Mouse (Mus musculus): Measurements from ENCODE around the gene Fam131b. TPM values are rescaled to one million over a fixed set of nuclear protein-coding genes. Genes with fewer than 3 reads are reported as not detected.
A peak's percentile ranks its signal among the peaks of the same experiment; 100 is the strongest.

Gene Fam131b
- polyA plus RNA-seq, 1 experiment from 2014 or later, result 0.05 TPM

GRCm38 (mm10) chr6:42352486-42352846, 28.0 kb upstream of the Fam131b start:
- Histone ChIP-seq H3K4me3 (ENCODE audit: low read depth, low read length) (no peak overlapping the region), H3K27ac (ENCODE audit: low read depth, low read length) (no peak overlapping the region), H3K36me3 (ENCODE audit: control insufficient read depth, insufficient read depth) (peaks cover 32% of the 10 kb centered on the region), H3K4me2 (replicated peaks; ENCODE audit: low read depth) (0 out of 2 replicates have a peak overlapping the region, but pooled peaks have one; percentile 27), H3K27me3 (replicated peaks; ENCODE audit: control insufficient read depth, insufficient read depth, low read length) (no peaks in the 10 kb centered on the region), H3K9me3 (ENCODE audit: control insufficient read depth) (no peaks in the 10 kb centered on the region), H3K4me1 (replicated peaks; ENCODE audit: control insufficient read depth, insufficient read depth, low read length) (peaks cover 20% of the 10 kb centered on the region), H3K9ac (ENCODE audit: low read depth, low read length) (no peak overlapping the region)
- no peak for TF ChIP-seq CTCF (IDR thresholded peaks at IDR 0.05; ENCODE audit: low read depth)
- no peak for ATAC-seq
- WGBS, result 85% methylated on average over 1 of the region's 1 CpGs

DNA sequence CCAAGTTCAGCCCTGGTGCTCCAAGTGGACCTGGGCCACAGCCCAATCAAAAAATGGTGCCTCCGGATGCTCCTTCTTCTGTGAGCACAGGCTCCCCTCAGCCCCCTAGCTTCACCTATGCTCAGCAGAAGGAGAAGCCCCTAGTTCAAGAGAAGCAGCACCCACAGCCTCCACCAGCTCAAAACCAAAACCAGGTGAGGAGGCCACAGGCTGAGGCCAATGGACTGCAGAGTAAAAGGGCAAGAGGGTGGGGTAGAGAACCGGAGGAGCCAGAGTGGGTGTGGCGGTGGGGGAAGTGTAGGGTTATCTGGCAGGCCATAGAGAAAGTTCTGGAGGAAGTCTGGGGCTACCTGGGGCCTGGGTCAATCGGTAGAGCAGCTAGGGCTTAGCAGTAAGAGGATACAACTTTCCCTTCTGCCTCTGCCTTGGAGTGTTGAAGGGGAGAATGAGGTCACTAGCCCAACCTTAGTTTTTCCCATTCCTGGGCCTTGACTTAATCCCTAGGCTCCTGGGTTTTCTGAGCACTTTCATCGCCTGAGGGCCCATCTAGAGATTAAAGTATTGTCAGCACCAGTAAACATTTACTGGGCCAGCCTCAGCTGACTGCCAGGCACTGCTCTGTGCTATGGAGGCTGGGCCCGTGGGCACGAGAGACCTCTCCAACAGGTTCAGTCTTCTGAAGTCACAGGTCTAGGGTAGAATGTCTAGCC, 27.5 kb upstream of the Fam131b start:
- no peak for ATAC-seq
- Histone ChIP-seq H3K9ac (ENCODE audit: low read depth, low read length) (no peak overlapping the region), H3K36me3 (ENCODE audit: control insufficient read depth, insufficient read depth) (peaks cover 27% of the 10 kb centered on the region), H3K4me3 (ENCODE audit: low read depth, low read length) (peak overlapping the region; percentile 89), H3K4me1 (replicated peaks; ENCODE audit: control insufficient read depth, insufficient read depth, low read length) (peaks cover 20% of the 10 kb centered on the region), H3K9me3 (ENCODE audit: control insufficient read depth) (no peaks in the 10 kb centered on the region), H3K27ac (ENCODE audit: low read depth, low read length) (no peak overlapping the region; the same call in 1 of the 2 replicates), H3K4me2 (replicated peaks; ENCODE audit: low read depth) (peak overlapping the region; percentile 96), H3K27me3 (replicated peaks; ENCODE audit: control insufficient read depth, insufficient read depth, low read length) (no peaks in the 10 kb centered on the region)
- 54% methylated on average over 7 of the region's 7 CpGs for WGBS
- no peak for TF ChIP-seq CTCF (IDR thresholded peaks at IDR 0.05; ENCODE audit: low read depth)

DNA sequence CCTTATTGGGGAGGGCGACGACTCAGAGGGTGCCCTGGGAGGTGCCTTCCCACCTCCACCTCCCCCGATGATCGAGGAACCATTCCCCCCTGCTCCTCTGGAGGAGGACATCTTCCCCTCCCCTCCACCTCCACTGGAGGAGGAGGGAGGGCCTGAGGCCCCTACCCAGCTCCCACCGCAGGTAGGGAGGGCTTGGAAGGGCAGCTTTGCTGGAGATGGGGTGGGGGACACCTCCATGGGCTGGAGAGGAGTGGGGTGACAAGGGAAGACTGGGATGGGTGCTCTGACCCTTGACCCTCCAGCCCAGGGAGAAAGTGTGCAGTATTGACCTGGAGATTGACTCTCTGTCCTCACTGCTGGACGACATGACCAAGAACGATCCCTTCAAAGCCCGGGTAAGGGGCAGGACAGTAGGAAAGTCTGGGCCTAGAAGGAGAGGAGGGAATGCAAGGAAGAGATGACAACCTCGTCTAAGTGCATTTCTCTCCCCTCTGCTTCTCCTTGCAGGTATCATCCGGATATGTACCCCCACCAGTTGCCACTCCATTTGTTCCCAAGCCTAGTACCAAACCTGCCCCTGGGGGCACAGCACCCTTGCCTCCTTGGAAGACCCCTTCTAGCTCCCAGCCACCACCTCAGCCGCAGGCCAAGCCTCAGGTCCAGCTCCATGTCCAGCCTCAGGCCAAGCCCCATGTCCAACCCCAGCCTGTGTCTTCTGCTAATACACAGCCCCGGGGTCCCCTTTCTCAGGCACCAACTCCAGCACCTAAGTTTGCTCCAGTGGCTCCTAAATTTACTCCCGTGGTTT, 26.7 kb upstream of the Fam131b start:
- H3K27me3 ChIP-seq (replicated peaks; ENCODE audit: control insufficient read depth, insufficient read depth, low read length), result no peaks in the 10 kb centered on the region
- ATAC-seq, result no peak
- peak overlapping the region; percentile 91 for H3K9ac ChIP-seq (ENCODE audit: low read depth, low read length)
- H3K27ac ChIP-seq (ENCODE audit: low read depth, low read length), result no peak overlapping the region
- peaks cover 19% of the 10 kb centered on the region for H3K36me3 ChIP-seq (ENCODE audit: control insufficient read depth, insufficient read depth)
- 41% methylated on average over 13 of the region's 13 CpGs for WGBS
- peak overlapping the region; percentile 96 for H3K4me2 ChIP-seq (replicated peaks; ENCODE audit: low read depth)
- H3K4me3 ChIP-seq (ENCODE audit: low read depth, low read length), result peak overlapping the region; percentile 89
- no peaks in the 10 kb centered on the region for H3K9me3 ChIP-seq (ENCODE audit: control insufficient read depth)
- H3K4me1 ChIP-seq (replicated peaks; ENCODE audit: control insufficient read depth, insufficient read depth, low read length), result peaks cover 20% of the 10 kb centered on the region
- no peak for TF ChIP-seq CTCF (IDR thresholded peaks at IDR 0.05; ENCODE audit: low read depth)

GRCm38 (mm10) chr6:42350021-42350967, 25.9 kb upstream of the Fam131b start:
- Histone ChIP-seq H3K9ac (ENCODE audit: low read depth, low read length) (peak overlapping the region; percentile 91), H3K4me2 (replicated peaks; ENCODE audit: low read depth) (peak overlapping the region; percentile 96), H3K9me3 (ENCODE audit: control insufficient read depth) (no peaks in the 10 kb centered on the region), H3K27me3 (replicated peaks; ENCODE audit: control insufficient read depth, insufficient read depth, low read length) (no peaks in the 10 kb centered on the region), H3K36me3 (ENCODE audit: control insufficient read depth, insufficient read depth) (peaks cover 10% of the 10 kb centered on the region), H3K4me3 (ENCODE audit: low read depth, low read length) (peak overlapping the region; percentile 89), H3K27ac (ENCODE audit: low read depth, low read length) (peak overlapping the region; percentile 93), H3K4me1 (replicated peaks; ENCODE audit: control insufficient read depth, insufficient read depth, low read length) (peaks cover 20% of the 10 kb centered on the region)
- no peak for TF ChIP-seq CTCF (IDR thresholded peaks at IDR 0.05; ENCODE audit: low read depth)
- peak; percentile 12 for ATAC-seq
- 1% methylated on average over 69 of the region's 72 CpGs for WGBS

DNA sequence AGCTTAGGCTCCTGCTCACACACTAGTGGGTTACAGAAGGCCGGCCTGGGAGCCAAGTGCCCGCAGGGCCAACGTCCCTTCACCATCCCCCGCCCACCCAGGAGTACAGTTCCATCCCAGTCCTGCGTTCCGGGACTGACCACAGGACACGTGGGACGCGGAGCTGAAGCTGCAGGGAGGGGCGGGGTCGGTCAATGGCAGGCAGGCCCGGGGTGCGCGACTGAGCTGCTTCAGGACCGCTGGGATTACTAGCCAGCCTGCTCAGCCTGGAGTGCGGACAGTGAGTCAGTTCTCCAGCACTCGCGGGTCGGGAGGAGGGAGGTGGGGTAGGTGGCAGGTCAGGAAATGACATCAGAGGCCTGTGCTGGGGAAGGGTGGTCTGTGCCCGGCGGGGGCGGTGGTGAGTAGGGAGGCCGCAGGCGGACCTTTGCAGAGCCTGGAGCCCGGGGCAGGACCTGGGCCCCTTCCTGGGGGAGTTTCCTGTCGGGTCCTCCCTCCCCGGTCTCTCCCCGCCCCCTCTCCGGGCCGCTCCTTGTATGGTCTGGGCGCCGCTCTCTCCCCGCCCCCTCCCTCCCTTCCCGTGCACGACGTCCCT, 25.1 kb upstream of the Fam131b start, which contains the start of gene Zyx:
TSS of gene Zyx (plus strand) at position 205 of the 595 bp plus-strand sequence.
- ATAC-seq, result peak; percentile 94

More for the DNA sequence above, 25.1 kb upstream of the Fam131b start, which contains the start of gene Zyx:
- H3K4me1 ChIP-seq (replicated peaks; ENCODE audit: control insufficient read depth, insufficient read depth, low read length), result peaks cover 20% of the 10 kb centered on the region
- H3K36me3 ChIP-seq (ENCODE audit: control insufficient read depth, insufficient read depth), result peaks cover 9% of the 10 kb centered on the region; the same call in 1 of the 2 replicates
- peak within 1 kb of the TSS; percentile 93 for H3K27ac ChIP-seq (ENCODE audit: low read depth, low read length)
- H3K4me2 ChIP-seq (replicated peaks; ENCODE audit: low read depth), result peak within 1 kb of the TSS; percentile 96
- peak within 1 kb of the TSS; percentile 91 for H3K9ac ChIP-seq (ENCODE audit: low read depth, low read length)
- H3K4me3 ChIP-seq (ENCODE audit: low read depth, low read length), result peak within 1 kb of the TSS; percentile 89
- no peaks in the 10 kb centered on the region for H3K27me3 ChIP-seq (replicated peaks; ENCODE audit: control insufficient read depth, insufficient read depth, low read length)
- H3K9me3 ChIP-seq (ENCODE audit: control insufficient read depth), result no peaks in the 10 kb centered on the region
- under 1% methylated on average over 23 of the region's 36 CpGs for WGBS
- peak; percentile 68 for TF ChIP-seq CTCF (IDR thresholded peaks at IDR 0.05; ENCODE audit: low read depth)
